Mouse (Mus musculus) left cerebral cortex, postnatal 10 days (tissue): ENCODE measurements around the gene Vmn1r55. TPM values are rescaled to one million over a fixed set of nuclear protein-coding genes. Genes with fewer than 3 reads are reported as not detected.
A peak's percentile ranks its signal among the peaks of the same experiment; 100 is the strongest.
"Not testable (repeated sequence)": the region's sequence is repeated elsewhere in the genome, so short reads cannot be mapped to it uniquely, and the experiment has no call there.

ENCODE experiments used
- DNase-seq, 2 experiments: peaks; one replicate each; pipeline ENCODE4 v3.0.0; 2021 to 2022; ENCODE audit warnings: low spot score in 2 of 2, mixed read lengths in 1 of 2; ENCODE audit errors: extremely low spot score in 1 of 2
- intact Hi-C: fragments of 180-260 bp; cut with DNase I; formaldehyde crosslinking; loops from one replicate; pipeline ENCODE4 v1.15.1; 2025
- total RNA-seq, 2 experiments: library from RNA; stranded (reverse); gene quantifications; 2 replicates each; pipeline ENCODE4 v1.2.3; 2021

Vmn1r55 gene
- not detected for total RNA-seq

GRCm38 (mm10) chr7:5149570-5149969 is at the start of gene Vmn1r55:
Gene Vmn1r55, minus strand, starts transcription at chr7:5149670.
- intact Hi-C loops: not testable (repeated sequence)

GRCm38 (mm10) chr7:5196647-5197046 is 47.2 kb upstream of the Vmn1r55 start, which contains the start of gene Vmn1r56:
Gene Vmn1r56, minus strand, starts transcription at chr7:5196747.
- intact Hi-C loops, DNase-seq: not testable (repeated sequence)

More at GRCm38 (mm10) chr7:5149570-5149969, at the start of gene Vmn1r55:
- DNase-seq: not testable (repeated sequence)

GRCm38 (mm10) chr7:5125549-5126406 is 23.7 kb downstream of the Vmn1r55 start, which contains the start of gene Rasl2-9:
Gene Rasl2-9, minus strand, starts transcription at chr7:5125950.
- peak; percentile 59 to 88 for DNase-seq
- intact Hi-C loops: no loop called here

- no peak for DNase-seq
- intact Hi-C loops: no loop called here
Observed at GRCm38 (mm10) chr7:5125078-5125477, 24.4 kb downstream of the Vmn1r55 start.

GRCm38 (mm10) chr7:5116850-5117249 is 32.6 kb downstream of the Vmn1r55 start, which contains the start of gene Rfpl4:
Gene Rfpl4, minus strand, starts transcription at chr7:5116950.
- DNase-seq: no peak
- intact Hi-C loops: no loop called here

- no peak for DNase-seq
- intact Hi-C loops: no loop called here
Observed at GRCm38 (mm10) chr7:5112701-5113100, 36.8 kb downstream of the Vmn1r55 start.

GRCm38 (mm10) chr7:5109301-5109700 is 40.2 kb downstream of the Vmn1r55 start:
- intact Hi-C loops: no loop called here
- DNase-seq: no peak

GRCm38 (mm10) chr7:5108272-5108671 is 41.2 kb downstream of the Vmn1r55 start:
- intact Hi-C loops: no loop called here
- DNase-seq: no peak

- DNase-seq: no peak
- intact Hi-C loops: no loop called here
Observed at GRCm38 (mm10) chr7:5102564-5102963, 46.9 kb downstream of the Vmn1r55 start.

GRCm38 (mm10) chr7:5101066-5101663 is 48.3 kb downstream of the Vmn1r55 start:
- peak in 1 of 2 experiments; percentile 24 for DNase-seq
- intact Hi-C loops: no loop called here

GRCm38 (mm10) chr7:5099796-5100195 is 49.7 kb downstream of the Vmn1r55 start:
- peak in 1 of 2 experiments; percentile 26 for DNase-seq
- intact Hi-C loops: no loop called here

GRCm38 (mm10) chr7:5098769-5099168 is 50.7 kb downstream of the Vmn1r55 start:
- intact Hi-C loops: no loop called here
- no peak for DNase-seq

GRCm38 (mm10) chr7:5092831-5093510 is 56.5 kb downstream of the Vmn1r55 start:
- intact Hi-C loops: no loop called here
- DNase-seq: peak in 1 of 2 experiments; percentile 42

- intact Hi-C loops: no loop called here
- DNase-seq: no peak
Observed at GRCm38 (mm10) chr7:5092381-5092780, 57.1 kb downstream of the Vmn1r55 start.

GRCm38 (mm10) chr7:5091008-5091728 is 58.3 kb downstream of the Vmn1r55 start:
- intact Hi-C loops: no loop called here
- peak in 1 of 2 experiments; percentile 43 for DNase-seq

GRCm38 (mm10) chr7:5089853-5090252 is 59.6 kb downstream of the Vmn1r55 start:
- DNase-seq: no peak
- intact Hi-C loops: loop anchor here (10.0 kb wide), 1 partner anchor 1085 kb away; the partner anchor contains the start of gene Zfp444

- intact Hi-C loops: loop anchor here (10.0 kb wide), 1 partner anchor 1087 kb away; the partner anchor contains the start of gene Zfp444
Observed at GRCm38 (mm10) chr7:5087886-5088285, 61.6 kb downstream of the Vmn1r55 start.

GRCm38 (mm10) chr7:5086921-5087440 is 62.5 kb downstream of the Vmn1r55 start:
- DNase-seq: peak in 1 of 2 experiments; percentile 46
- intact Hi-C loops: loop anchor here (10.0 kb wide), 1 partner anchor 1088 kb away; the partner anchor contains the start of gene Zfp444

More at GRCm38 (mm10) chr7:5087886-5088285, 61.6 kb downstream of the Vmn1r55 start:
- DNase-seq: no peak
